Mouse (Mus musculus): ENCODE data around the gene Ak1.

The Ak1 gene

DNA sequence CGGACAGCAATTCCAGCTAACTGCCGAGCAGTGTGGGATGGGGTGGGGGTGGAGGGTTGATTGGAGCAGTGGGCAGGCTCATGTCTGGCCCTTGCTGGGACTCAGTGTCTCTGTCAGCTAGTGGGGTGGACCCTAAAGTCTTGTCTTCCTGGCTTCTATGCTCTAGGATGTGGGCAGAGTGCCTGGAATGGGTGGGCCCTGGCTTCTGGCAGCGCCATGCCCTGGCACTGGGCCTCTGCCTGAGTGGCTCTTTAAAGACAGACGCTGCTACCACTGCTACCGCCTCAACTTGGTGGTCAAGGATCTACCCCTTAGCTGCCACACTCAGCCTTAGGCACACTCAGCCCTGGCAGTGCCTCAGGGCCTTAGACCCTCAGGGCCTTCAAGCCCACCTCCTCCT is 7.2 kb downstream of the Ak1 start:
- DNase-seq: peak; percentile 69

DNA sequence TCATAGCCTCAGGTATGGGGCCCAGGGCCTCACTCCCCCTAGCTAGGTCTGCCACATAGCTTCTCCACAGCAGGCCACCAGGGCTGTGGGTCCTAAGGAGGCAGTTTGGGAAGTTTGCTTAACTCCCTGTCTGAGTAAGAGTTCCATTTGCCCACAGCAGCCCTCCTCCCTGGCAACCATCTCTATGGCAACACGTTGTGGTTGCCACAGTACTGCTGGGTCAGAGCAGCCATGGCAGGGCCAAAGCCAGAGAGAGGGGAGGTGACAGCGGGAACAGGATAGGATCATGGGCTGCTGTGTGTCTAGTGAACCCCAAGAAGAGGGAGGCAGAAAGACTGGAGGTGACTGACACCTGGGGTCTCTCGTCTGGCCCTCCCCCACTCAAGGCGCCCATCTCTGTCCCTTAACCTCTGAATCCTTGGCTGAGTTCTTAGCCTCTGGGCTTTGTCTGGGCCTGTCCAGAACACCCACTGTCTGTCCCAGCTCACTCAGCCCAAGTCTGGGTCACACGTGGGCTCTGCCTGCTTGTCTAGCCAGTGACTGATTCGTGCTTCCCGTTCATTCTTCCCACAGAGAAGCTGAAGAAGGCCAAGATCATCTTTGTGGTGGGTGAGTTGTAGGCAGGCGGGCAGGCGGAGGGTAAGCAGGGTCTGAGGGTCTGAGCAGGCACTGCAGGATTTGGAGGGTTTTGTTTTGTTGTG is 7.9 kb downstream of the Ak1 start:
- peak; percentile 75 for DNase-seq

DNA sequence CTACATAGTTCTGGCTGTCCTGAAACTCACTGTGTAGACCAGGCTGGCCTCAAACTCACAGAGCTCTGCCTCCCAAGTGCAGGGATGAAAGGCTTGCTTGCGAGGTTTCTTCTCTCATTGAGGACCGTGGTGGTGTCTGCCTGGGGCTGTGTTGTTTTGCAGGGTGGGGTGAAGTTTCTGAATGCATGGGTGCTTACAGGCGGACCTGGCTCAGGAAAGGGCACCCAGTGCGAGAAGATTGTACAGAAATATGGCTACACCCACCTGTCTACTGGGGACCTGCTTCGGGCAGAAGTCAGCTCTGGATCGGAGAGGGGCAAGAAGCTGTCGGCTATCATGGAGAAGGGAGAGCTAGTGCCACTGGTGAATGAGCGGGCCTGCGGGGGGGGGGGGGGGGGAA is 8.5 kb downstream of the Ak1 start:
- DNase-seq: no peak

DNA sequence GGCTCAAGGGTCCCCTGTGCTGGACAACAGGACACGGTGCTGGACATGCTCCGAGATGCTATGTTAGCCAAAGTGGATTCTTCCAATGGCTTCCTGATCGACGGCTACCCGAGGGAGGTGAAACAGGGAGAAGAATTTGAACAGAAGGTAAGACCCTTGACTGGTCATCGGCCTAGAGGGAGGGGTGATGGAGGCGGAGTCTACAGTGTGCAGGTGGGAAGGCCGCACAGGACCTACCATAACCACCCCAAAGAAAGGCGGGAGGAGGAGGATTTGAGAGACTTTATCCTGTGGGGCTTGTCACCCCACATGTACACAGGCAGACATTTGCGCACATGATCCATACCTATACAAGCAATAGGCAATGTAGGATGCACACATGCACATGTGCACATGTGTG is 9.5 kb downstream of the Ak1 start:
- DNase-seq: no peak

DNA sequence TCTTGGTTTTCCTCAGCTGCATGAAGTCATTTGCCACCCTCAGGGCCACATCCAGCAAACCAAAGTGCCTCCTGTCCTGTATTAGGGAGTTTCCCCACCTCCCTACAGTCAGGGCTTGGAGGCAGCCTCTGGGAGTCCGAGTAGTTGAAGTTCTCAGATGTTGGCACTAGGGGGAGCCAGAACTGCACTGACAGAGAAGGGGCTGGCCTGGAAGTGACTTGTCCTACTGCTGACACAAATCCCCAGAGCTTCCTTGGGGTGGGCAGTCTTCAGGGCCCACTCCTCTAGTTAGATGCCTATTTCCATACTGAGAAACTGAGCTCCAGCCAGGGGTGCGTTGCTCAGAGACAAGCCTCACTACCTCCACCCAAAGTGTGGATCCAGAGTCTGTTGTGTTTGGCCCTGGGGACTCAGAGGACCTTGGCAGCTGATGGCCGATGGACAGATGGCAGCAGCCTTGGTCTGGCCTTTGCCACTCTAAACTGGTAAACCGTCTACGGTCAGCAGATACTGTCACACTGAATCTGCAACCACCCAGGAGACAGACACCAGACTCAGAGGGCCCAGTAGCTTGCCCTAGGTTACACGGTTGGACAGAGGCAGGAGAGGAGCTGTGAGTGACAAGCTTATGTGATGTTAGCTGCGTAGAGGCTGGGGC is 10.3 kb downstream of the Ak1 start:
- peak; percentile 89 for DNase-seq

DNA sequence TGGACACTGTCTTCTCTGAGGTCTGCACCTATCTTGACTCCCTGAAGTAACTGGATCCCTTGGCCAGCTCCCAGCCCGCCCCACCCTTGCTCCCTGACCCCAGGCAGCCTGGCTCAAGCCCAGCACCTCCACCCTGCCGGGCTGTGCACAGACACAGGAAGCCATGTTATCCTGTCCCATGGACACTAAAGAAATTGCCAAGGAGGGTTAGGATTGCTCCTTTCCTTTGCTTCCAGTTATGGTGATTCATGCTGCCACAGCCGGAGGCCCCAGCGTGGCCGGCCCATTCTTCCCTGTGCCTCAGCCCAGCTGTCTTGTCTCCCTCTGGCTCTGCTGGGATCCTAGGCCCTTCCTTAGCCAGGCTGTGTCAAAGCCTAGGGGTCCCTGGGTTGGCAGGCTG is 12.1 kb downstream of the Ak1 start:
- DNase-seq: peak; percentile 72

DNA sequence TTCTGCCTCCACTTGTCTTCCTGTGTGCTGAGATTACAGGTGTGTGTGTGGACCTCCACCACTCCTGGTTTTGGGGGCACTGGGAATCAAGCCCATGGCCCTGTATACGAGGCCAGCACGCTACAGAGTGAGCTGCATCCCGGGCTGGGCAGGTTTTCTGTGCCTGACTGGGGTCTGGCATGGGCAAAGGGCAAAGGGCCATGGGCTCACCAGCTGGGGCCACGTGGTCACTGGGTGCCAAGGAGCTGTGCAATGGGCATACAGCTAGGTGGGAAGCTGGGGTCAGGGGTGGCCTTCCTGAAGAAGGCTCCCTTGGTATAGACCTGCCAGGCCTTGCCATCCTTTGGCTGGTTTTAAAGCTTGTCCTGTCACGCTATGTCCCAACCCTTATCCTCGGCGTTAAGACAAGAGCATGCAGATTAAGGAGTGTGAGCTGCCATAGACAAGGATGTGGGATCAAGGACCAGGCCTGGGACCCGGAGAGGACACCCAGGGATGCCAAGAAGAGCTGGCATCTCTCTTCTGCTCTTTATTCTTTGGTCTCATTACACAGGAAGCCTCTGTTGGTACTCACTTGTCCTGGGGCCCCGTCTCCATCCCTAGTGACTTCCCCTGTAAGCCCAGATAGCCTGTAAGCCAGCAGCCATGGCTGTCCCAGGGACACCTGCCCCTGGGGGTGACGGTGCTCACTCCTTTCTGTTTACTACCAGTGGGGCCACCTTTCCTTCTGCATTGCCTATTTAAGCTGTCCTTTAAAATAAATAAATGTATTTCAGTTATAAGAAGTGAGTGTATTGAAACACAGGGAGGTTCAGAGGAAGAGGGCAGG is 12.9 kb downstream of the Ak1 start:
- no peak for DNase-seq

DNA sequence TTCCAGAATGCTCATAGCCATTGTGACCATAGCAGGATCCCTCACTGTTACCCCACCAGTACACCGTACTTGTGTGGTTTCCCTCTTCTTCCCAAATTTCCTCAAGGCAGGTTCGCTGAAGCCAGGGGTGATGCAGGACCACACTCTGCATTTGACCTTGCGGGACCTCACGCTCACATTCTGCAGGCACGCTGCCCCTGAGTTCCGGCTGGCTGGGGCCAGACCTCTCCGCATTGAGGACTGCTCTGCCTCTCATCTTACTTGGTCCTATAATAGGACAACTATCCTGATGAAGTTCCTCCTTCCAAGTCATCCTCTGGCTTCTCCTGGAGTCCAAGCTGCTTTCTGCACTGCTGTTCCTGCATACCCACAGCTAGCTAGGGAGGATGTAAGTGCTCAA is 15.1 kb downstream of the Ak1 start:
- DNase-seq: no peak

DNA sequence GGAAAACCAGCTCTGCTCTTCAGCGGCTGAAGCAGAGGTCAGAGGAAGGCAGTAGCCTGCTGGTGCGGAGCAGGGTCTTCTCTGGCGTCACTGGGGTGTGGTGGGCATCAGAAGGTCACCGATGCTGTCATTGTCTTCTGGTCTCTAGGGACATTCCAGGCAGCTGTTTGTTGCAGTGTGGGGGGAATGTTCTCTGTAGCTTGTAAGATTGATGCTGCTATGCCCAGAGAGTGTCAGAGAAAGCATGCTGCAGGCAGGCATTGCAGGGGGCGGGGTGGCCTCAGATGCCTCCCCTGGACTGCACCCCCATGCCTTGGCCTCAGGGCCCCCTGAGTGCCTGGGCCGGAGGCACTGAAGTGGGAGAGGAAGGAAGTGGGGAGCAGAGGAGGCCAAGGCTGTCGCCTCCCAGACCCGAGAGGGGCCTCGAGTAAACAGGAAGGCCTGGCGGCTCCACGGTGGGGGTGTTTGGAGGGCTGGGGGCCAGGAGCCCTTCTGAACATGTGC is 16.3 kb downstream of the Ak1 start:
- peak; percentile 85 for DNase-seq

DNA sequence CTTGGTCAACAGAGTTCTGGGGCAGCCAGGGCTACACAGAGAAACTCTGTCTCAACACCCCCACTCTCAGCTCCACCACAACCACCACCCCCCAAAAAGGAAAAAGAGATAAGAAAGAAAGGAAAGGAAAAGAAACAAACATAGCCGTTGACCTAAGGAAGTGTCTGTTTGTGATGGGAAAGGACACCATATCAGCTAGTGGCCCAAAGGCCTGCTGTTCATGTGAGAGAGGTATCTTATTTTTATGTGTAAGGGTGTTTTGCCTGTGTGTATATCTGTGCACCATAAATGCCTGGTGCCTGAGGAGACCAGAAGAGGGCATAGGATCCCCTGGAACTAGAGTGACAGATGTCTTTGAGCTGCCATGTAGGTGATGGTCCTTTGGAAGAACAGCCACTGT is 18.1 kb downstream of the Ak1 start:
- no peak for DNase-seq

DNA sequence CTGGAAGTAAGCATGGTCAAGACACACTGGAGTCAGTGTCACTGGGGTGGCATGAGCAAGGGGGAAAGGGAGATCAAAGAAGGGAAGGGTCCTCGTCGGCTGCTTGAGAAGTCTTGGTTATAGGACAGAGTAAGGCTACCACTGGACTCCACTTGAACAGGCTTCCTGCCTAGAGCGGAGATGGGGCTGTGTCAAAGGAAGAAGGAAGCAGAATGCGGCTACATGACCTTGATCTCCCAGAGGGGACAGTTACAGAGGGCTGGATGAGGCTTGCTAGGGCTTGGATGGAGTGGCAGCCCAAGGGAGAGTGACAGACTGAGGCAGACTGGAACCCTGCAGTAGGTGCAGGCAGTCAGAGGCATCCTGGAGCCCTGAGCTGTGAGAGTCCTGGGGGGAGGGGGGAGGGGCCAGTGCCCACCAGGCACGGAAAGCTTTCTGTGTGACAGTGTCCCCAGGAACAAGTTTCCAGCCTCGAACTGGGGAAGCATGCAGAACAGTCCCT is 19.0 kb downstream of the Ak1 start:
- no peak for DNase-seq

DNA sequence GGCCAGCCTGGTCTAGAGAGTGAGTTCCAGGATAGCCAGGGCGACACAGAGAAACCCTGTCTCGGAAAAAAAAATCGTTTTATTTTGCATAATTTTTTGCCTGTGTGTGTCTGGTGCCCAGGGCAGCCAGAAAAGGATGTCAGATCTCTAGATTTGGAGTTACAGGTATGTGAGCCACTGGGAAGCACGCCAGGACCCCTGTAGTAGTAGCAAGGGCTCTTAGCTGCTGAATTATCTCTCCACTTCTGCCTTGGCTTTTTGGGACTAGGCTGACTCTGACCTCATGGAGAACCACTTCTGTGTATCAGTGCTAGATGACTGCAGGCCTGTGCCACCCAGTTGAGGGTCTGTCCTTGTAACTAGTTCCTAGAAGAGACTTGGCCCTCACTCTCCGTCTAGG is 20.3 kb downstream of the Ak1 start:
- no peak for DNase-seq

DNA sequence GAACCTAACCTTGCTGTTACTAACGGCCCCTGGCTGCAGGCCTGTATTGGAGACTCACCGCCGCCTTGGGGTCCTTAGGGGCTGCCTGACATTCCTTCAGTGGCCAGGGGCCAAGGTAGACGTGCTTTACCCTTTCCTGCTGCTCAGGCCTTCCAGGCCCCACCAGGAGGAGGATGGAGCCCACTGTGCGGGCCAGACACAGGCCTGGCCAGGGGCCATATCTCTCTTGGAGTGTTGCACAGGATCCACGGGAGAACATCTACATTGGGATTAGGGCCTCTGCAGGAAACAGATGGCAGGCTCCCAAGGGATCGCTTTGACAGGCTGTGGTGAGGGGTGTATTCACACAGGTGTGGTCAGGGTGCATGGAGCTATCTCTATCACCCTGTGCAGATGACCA is 21.3 kb downstream of the Ak1 start:
- DNase-seq: peak; percentile 74

DNA sequence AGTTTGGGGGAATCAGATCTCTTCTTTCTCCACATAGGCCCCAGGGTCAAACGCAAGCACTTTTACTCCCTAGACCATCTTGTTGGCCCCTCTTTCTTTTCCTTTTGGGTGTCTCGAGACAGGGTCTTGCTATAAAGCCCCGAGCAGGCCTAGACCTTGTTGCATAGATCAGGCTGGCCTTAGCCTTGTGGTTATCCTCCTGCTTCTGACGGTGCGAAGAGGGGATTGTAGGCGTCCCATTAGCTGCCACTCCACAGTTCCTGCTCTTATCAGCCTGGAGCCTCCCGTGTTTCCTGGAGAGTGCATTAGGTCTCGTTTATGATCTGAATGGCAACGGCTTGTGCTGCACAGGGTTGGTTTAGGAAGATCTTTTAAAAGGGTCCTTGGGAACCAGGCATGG is 22.5 kb downstream of the Ak1 start:
- DNase-seq: no peak

DNA sequence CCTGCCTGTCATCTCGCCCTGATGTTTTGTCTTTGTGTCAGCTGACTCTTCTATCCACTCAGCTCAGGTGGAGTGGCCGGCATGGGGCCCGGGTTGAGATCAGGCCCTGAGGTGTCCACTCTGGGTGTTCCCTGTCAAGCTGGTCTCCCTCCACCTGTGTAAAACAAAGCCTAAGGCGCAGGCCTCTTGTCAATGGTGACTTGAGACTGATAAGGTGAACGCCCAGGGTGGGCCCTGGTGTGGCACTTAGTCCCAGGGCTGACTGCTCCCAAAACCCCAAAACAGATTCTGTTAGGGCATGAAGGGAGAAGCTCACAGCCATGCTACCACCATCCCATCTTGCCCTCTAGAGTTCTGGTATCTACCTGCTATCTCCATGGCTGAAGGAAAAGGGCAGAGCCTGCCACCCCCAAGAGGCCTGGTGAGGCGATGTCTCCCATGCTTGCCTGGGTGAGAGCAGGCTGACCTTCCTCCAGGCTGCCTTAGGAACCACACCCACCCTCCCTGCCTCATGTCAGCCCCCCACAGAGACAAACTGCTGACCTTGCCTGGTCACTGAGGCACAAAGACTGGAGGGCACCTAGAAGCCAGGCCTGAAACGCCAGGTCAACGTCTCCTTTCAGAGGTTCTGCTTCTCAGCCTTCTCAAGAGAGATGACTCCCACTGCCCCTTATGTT is 23.4 kb downstream of the Ak1 start:
- no peak for DNase-seq

DNA sequence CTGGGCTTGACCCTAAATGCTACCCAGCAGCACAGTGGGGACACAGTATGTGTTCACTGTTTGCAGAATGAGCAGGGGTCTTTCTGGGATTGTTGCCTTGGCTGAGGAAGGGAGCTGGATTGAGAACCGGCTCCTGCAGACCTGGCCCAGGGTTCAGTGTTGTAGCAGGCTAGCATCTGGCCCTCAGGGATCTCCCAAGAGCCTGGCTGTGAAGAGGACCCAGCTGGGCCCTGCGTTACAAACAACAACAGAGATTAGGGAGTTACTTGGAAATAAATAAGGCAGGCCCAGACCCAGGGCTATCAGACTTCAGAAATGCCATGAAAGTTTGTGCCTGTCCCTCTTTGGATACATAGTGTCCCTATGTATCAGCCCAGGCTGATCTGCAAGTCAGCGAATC is 24.1 kb downstream of the Ak1 start:
- no peak for DNase-seq

DNA sequence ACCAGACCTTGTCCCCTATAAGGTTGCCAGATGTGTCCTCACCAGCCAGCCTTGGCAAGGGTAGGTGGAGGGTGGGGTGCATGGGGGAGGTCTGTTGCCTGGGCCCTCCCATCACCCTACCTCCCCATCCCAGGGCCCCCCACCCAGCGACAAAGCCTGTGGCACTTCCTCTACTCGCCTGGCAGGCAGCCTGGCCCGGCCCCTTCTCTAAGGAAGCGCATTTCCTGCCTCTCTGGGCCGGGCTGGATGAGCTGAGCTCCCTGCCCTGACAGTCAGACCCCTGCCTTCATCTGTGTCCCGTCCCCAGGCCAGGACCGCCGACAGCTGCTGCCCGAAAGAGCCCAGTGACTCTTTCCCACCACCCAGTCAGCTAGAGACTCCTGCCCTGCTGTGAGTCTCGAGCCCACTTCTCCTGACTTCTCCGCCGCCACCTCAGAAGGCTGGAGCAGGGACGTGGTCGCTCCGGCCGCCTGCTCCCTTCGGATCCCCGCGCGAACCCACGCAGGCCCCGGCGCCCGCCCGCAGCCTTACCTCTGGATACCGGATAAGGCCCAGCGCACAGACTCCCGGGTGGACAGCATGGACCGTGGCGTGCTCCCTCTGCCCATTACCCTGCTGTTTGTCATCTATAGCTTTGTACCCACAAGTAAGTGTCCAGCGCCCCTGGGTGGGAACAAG is 25.0 kb downstream of the Ak1 start, which contains the start of gene Eng:
Gene Eng, plus strand, starts transcription at position 217 of the 678 bp plus-strand sequence.
- DNase-seq: peak; percentile 91

DNA sequence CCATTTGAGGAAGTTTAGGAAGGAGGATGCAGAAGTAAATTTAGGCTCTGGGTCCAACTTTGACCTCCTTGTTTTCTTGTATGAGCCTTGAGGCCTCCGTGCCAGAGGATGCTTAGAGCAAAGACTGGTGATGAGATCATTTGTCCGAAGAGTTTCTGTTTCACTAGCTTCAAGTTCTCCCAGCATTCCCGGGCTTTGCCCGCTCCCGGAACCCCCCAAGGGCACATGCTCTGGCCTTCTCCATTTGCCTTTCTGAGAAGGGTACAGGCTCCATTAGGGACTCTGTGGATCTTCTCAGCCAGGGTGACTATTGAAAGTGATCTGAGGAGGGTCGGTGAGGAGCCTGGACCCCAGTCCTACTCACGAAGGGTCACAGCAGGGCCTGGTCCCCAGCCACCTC is 25.8 kb downstream of the Ak1 start:
- no peak for DNase-seq

DNA sequence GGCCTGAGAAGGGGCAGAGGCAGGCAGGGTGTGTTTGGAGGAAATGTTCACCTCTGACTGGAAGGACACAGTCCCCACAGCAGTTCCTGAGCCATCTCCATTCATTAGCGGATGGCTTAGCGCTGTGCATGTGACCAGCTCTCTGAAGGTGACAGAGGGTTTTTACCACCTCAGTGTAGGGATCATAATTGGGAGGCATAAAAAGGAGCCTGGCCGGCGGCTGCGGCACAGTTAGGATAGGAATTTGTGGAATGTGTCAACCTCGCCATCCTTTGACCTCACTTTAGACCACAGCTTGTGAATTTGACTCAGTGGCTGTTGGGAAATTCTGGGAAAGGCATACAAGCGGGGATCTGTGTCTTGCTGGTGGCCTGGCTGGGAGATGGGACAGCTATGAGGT is 32.2 kb downstream of the Ak1 start:
- no peak for DNase-seq

DNA sequence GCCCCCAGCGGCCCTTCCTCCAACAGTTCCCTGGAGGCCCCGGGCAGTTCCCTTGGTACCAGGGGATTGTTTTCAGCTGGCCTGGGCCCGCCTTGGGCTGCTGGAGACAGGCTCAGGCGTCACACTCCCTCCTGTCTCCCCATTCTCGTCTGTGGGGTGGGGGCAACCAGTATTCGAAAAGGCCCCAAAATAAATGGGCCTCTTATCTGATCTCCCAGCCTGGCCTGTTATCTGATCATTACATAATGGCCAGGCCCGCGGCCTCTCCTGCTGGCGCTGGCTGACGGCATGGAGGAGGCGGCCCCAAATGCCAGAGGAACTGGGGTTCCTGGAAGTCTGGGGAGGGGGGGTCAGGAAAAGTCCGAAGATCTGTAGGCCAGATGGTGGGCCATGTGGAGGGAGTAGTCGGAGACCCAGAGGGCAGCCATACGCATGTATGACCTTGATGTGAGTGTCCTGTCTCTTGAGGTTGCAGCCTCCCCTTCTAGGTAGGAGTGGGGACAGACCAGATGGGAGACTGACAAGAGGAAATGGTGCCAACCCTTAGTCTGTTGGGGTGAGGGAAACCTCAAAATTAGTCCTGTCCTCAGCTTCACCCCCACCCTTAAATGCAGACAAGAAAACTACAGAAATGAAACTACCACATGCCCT is 33.3 kb downstream of the Ak1 start:
- DNase-seq: peak; percentile 57

DNA sequence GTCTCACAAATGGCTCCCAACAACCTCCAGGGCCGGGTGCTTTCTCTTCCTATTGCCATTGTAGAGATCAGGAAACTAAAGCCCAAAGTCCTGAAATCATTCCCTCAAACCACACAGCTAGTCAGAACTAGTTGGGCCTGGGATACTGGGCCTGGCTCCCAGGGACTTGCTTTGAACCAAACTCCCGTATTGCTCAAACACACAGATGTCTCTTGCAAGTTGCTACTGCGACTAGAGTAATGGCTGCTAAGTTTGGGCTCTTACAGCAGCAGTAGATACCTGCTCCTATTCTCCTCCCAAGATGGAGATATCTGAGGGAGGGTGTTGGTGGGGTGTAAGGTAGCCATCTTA is 33.8 kb downstream of the Ak1 start:
- DNase-seq: no peak

DNA sequence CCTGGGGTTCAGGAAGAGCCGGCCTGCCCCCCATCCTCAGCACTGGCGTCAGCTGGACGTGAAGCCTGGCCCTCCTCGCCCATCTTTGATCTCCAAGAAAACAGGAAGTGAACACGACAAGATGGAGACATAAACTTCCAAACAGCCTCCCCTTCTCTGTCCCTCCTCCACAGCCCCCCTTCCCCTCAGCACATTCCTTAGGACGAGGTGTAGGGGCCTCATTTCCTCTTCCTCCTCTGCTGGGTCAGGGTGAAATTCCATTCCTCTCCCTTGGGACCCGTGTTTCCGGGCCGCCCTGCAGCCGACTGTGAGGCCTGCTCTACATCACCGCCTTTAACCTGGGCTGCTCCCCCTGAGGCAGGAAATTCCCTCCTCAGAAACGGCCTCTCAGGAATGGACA is 34.3 kb downstream of the Ak1 start:
- peak; percentile 87 for DNase-seq
